Mouse (Mus musculus): ENCODE results near the gene Atf7ip. TPM values are rescaled to one million over a fixed set of nuclear protein-coding genes. Genes with fewer than 3 reads are reported as not detected.

Gene Atf7ip
- total and polyA plus RNA-seq, 3 experiments: 4.2 to 35.4 (median 29.7) TPM

DNA sequence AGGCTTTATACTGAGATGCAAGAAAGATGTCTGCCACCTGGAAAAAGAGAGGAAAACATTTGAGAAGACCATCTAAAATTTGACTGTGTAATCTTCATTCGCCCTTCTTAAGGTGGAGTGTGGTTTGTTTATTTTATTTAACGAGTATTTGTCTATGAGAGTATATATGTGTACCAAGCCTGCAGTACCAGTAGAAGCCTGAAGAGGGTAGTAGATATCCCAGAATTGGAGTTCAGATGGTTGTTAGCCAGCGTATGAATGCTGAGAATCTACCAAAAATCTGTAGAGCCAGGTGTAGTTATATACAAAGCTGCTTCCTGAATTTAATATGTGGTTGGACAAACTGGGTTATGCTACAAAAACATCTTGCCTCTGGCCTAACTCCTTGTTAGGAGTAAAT lies 106.3 kb downstream of the Atf7ip start:
- Histone ChIP-seq H3K36me3 (replicated peaks in 1 of 2; ENCODE audit: control insufficient read depth in 1 of 2, insufficient read depth in 1 of 2, low read length in 1 of 2) (peaks cover 31 to 36% of the 10 kb centered on the region in 2 experiments), H3K4me3 (replicated peaks in 1 of 3; ENCODE audit: low read depth in 2 of 3, low read length in 2 of 3, poor library complexity in 1 of 3) (no peak overlapping the region), H3K9me3 (replicated peaks; ENCODE audit: low read length) (peaks cover 10% of the 10 kb centered on the region), H3K27ac (ENCODE audit: insufficient read depth, low read depth) (no peak overlapping the region), H3K4me2 (ENCODE audit: insufficient read depth, low read depth, poor library complexity, severe bottlenecking) (no peak overlapping the region), H3K79me2 (replicated peaks; ENCODE audit: control insufficient read depth, extremely low read depth, insufficient read depth, poor library complexity, severe bottlenecking) (no peaks in the 10 kb centered on the region), H3K27me3 (replicated peaks) (no peaks in the 10 kb centered on the region), H3K4me1 (ENCODE audit: control insufficient read depth in 1 of 2, insufficient read depth in 2 of 2) (no peaks in the 10 kb centered on the region), H3K9ac (ENCODE audit: insufficient read depth, low read depth) (no peak overlapping the region)
- DNase-seq (ENCODE audit: extremely low read depth): peak; percentile 17
- in situ Hi-C loops (cut with MboI; ENCODE audit: low pct_ligation_motif_present, low pct_unique_long_range_greater_than_20kb, low sequenced_read_pairs) (no loop called here), dilution Hi-C loops (cut with MboI; ENCODE audit: extremely low pct_ligation_motif_present, extremely low pct_unique_long_range_greater_than_20kb, low sequenced_read_pairs) (no loop called here)
- TF ChIP-seq BHLHE40 (IDR thresholded peaks at IDR 0.05; ENCODE audit: low read depth, low read length): no peak
- TF ChIP-seq ZNF384 (IDR thresholded peaks at IDR 0.05; ENCODE audit: low read depth, low read length): no peak
- no peak for TF ChIP-seq PAX5 (IDR thresholded peaks at IDR 0.05; ENCODE audit: low read length)
- TF ChIP-seq CTCF (conservative IDR thresholded peaks at IDR 0.05 in 1 of 2, IDR thresholded peaks at IDR 0.05 in 1 of 2; ENCODE audit: low read depth in 2 of 2, low read length in 2 of 2): peak in 1 of 2 experiments; percentile 15; a peak in 1 of 4 replicates

GRCm38 (mm10) chr6:136614156-136614555 lies 108.2 kb downstream of the Atf7ip start:
- no peak overlapping the region for H3K27ac ChIP-seq (ENCODE audit: insufficient read depth, low read depth)
- H3K36me3 ChIP-seq (replicated peaks in 1 of 2; ENCODE audit: control insufficient read depth in 1 of 2, insufficient read depth in 1 of 2, low read length in 1 of 2): peaks cover 16 to 20% of the 10 kb centered on the region in 2 experiments
- dilution Hi-C loops (cut with MboI; ENCODE audit: extremely low pct_ligation_motif_present, extremely low pct_unique_long_range_greater_than_20kb, low sequenced_read_pairs): no loop called here
- in situ Hi-C loops (cut with MboI; ENCODE audit: low pct_ligation_motif_present, low pct_unique_long_range_greater_than_20kb, low sequenced_read_pairs): no loop called here
- H3K27me3 ChIP-seq (replicated peaks): no peaks in the 10 kb centered on the region
- peaks cover 10% of the 10 kb centered on the region for H3K9me3 ChIP-seq (replicated peaks; ENCODE audit: low read length)
- H3K4me1 ChIP-seq (ENCODE audit: control insufficient read depth in 1 of 2, insufficient read depth in 2 of 2): no peaks in the 10 kb centered on the region
- H3K79me2 ChIP-seq (replicated peaks; ENCODE audit: control insufficient read depth, extremely low read depth, insufficient read depth, poor library complexity, severe bottlenecking): no peaks in the 10 kb centered on the region
- H3K4me2 ChIP-seq (ENCODE audit: insufficient read depth, low read depth, poor library complexity, severe bottlenecking): no peak overlapping the region
- H3K4me3 ChIP-seq (replicated peaks in 1 of 3; ENCODE audit: low read depth in 2 of 3, low read length in 2 of 3, poor library complexity in 1 of 3): no peak overlapping the region
- no peak overlapping the region for H3K9ac ChIP-seq (ENCODE audit: insufficient read depth, low read depth)
- no peak for DNase-seq (ENCODE audit: extremely low read depth)
- TF ChIP-seq HCFC1 (IDR thresholded peaks at IDR 0.05; ENCODE audit: low read depth, low read length) (no peak), IRF4 (IDR thresholded peaks at IDR 0.05; ENCODE audit: low read depth, low read length) (no peak), EP300 (IDR thresholded peaks at IDR 0.05; ENCODE audit: low read length) (no peak), ZC3H11A (IDR thresholded peaks at IDR 0.05; ENCODE audit: low read depth, low read length) (no peak), KAT2A (IDR thresholded peaks at IDR 0.05; ENCODE audit: insufficient replicate concordance, low read length) (no peak), USF1 (IDR thresholded peaks at IDR 0.05; ENCODE audit: low read depth, low read length) (no peak), MAX (IDR thresholded peaks at IDR 0.05; ENCODE audit: low read length) (no peak), TCF12 (IDR thresholded peaks at IDR 0.05; ENCODE audit: low read depth, low read length) (no peak)

DNA sequence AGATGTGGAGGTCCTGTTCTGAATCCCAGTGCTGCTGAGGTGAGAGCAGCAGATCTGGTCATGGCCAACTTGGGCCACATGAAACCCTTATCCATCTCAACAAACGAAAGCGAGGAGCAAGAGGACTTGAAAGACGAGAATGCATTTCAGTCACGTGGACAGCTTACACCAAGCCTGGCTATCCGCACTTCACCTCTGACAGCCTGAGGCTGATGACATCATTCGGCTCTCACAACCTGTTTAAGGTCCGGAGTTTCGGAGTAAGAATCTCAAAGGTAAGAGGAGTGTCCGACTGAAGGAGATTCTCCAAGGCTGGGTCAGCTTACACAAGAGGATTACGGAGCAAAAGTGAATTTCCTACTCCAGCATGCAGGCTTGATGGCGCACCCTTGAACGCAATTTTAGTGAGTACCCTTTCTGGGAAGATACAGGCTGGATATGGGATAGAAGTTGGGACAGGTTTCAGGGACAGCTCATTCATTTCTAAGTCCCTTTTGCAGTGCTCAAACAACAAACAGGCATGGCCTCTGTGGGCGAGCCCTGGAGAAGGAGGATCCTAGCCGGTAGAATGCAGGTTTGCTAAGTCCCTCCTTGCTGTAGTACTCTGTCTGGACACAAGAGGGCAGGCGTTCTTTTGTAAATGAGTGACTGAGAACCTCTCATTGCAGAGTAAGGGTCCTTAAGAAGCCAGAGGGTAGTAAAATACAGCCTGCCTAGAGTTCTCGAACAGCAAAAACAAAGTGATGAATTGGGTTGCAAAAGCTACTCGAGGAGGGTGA lies 114.6 kb downstream of the Atf7ip start:
- 0 out of 2 replicates have a peak, but pooled peaks have one; percentile 20 for TF ChIP-seq SIN3A (IDR thresholded peaks at IDR 0.05; ENCODE audit: low read length)
- no peak for TF ChIP-seq NRF1 (IDR thresholded peaks at IDR 0.05; ENCODE audit: low read depth, low read length)
- TF ChIP-seq GABPA (IDR thresholded peaks at IDR 0.05; ENCODE audit: insufficient replicate concordance, low read depth, low read length): no peak
- TF ChIP-seq USF1 (IDR thresholded peaks at IDR 0.05; ENCODE audit: low read depth, low read length): no peak; the same call in 1 of the 2 replicates
- peak; percentile 96 for TF ChIP-seq SMC3 (IDR thresholded peaks at IDR 0.05; ENCODE audit: low read depth, low read length)
- TF ChIP-seq MEF2A (IDR thresholded peaks at IDR 0.05; ENCODE audit: borderline replicate concordance, low read depth, low read length): 0 out of 2 replicates have a peak, but pooled peaks have one; percentile 34
- 0 out of 2 replicates have a peak, but pooled peaks have one; percentile 17 for TF ChIP-seq E2F4 (IDR thresholded peaks at IDR 0.05; ENCODE audit: insufficient replicate concordance, low read depth, low read length)
- peak; percentile 34; the same call in 1 of the 2 replicates for TF ChIP-seq MXI1 (IDR thresholded peaks at IDR 0.05; ENCODE audit: low read depth, low read length)
- TF ChIP-seq ZC3H11A (IDR thresholded peaks at IDR 0.05; ENCODE audit: low read depth, low read length): peak; percentile 87
- TF ChIP-seq RAD21 (IDR thresholded peaks at IDR 0.05; ENCODE audit: low read depth, low read length): peak; percentile 90
- peak; percentile 72 to 89 for TF ChIP-seq CTCF (conservative IDR thresholded peaks at IDR 0.05 in 1 of 2, IDR thresholded peaks at IDR 0.05 in 1 of 2; ENCODE audit: low read depth in 2 of 2, low read length in 2 of 2)
- TF ChIP-seq MAX (IDR thresholded peaks at IDR 0.05; ENCODE audit: low read length): 0 out of 2 replicates have a peak, but pooled peaks have one; percentile 23
- TF ChIP-seq NELFE (IDR thresholded peaks at IDR 0.05; ENCODE audit: low read depth, low read length): peak; percentile 49; the same call in 1 of the 2 replicates
- in situ Hi-C loops (cut with MboI; ENCODE audit: low pct_ligation_motif_present, low pct_unique_long_range_greater_than_20kb, low sequenced_read_pairs) (loop anchor here (5.0 to 10.0 kb wide), 3 partner anchors 122 to 364 kb away; no protein-coding TSS in a partner anchor), dilution Hi-C loops (cut with MboI; ENCODE audit: extremely low pct_ligation_motif_present, extremely low pct_unique_long_range_greater_than_20kb, low sequenced_read_pairs) (no loop called here)
- no peak overlapping the region for H3K9ac ChIP-seq (ENCODE audit: insufficient read depth, low read depth)
- no peaks in the 10 kb centered on the region for H3K36me3 ChIP-seq (replicated peaks in 1 of 2; ENCODE audit: control insufficient read depth in 1 of 2, insufficient read depth in 1 of 2, low read length in 1 of 2)
- H3K27me3 ChIP-seq (replicated peaks): no peaks in the 10 kb centered on the region
- no peaks in the 10 kb centered on the region for H3K4me1 ChIP-seq (ENCODE audit: control insufficient read depth in 1 of 2, insufficient read depth in 2 of 2)
- no peak overlapping the region for H3K4me3 ChIP-seq (replicated peaks in 1 of 3; ENCODE audit: low read depth in 2 of 3, low read length in 2 of 3, poor library complexity in 1 of 3)
- H3K27ac ChIP-seq (ENCODE audit: insufficient read depth, low read depth): no peak overlapping the region
- H3K79me2 ChIP-seq (replicated peaks; ENCODE audit: control insufficient read depth, extremely low read depth, insufficient read depth, poor library complexity, severe bottlenecking): no peaks in the 10 kb centered on the region
- H3K4me2 ChIP-seq (ENCODE audit: insufficient read depth, low read depth, poor library complexity, severe bottlenecking): no peak overlapping the region
- no peaks in the 10 kb centered on the region for H3K9me3 ChIP-seq (replicated peaks; ENCODE audit: low read length)
- DNase-seq (ENCODE audit: extremely low read depth): peak; percentile 74
